10 mouse cellular contexts compared by ENCODE assay signal in genomic region chr12:4856160-4856559, GRCm38 (mm10). TPM values are rescaled to one million over a fixed set of nuclear protein-coding genes. Genes with fewer than 3 reads are reported as not detected.
DNase-seq lines count a peak whose midpoint lies in the region; ATAC-seq and TF ChIP-seq lines count a peak whose summit lies in the region.
"Had no signal": no experiment of that assay in that cellular context is flagged by ENCODE, and none has a peak within 500 bp of the region (broad histone marks: within the 10 kb centered on the region; RNA-seq: fewer than 3 reads in every experiment).

No protein-coding gene starts in this region.

- 97% methylated on average over 5 of the region's 5 CpGs for WGBS in kidney, embryonic 15.5 days

- H3K9me3 ChIP-seq in kidney, embryonic 15.5 days (replicated peaks): 0 out of 2 replicates have a peak, but pooled peaks cover 3% of the 10 kb centered on the region
- no peaks in the 10 kb centered on the region for H3K9me3 ChIP-seq in MEL (replicated peaks; ENCODE audit: insufficient read depth, low read length)
- H3K9me3 ChIP-seq: midbrain, embryonic 12.5 days had no signal

- H3K9ac ChIP-seq in kidney, embryonic 15.5 days: no peak overlapping the region
- no peak overlapping the region for H3K9ac ChIP-seq in MEL (ENCODE audit: control insufficient read depth, low read depth, low read length, poor library complexity, severe bottlenecking)
- H3K9ac ChIP-seq: midbrain, embryonic 12.5 days had no signal

- H3K4me1 ChIP-seq in kidney, embryonic 15.5 days: peaks cover 3% of the 10 kb centered on the region; the same call in 1 of the 2 replicates
- H3K4me1 ChIP-seq in MEL (ENCODE audit: control insufficient read depth in 1 of 2, insufficient read depth in 2 of 2, low read length in 2 of 2): no peaks in the 10 kb centered on the region

- peak; percentile 50 for TF ChIP-seq RAD21 in MEL (IDR thresholded peaks at IDR 0.05; ENCODE audit: low read depth, low read length)

- H3K79me2 ChIP-seq in MEL (ENCODE audit: control insufficient read depth, insufficient read depth, low read length, poor library complexity): no peaks in the 10 kb centered on the region; the same call in 1 of the 2 replicates

- H3K27me3 ChIP-seq in kidney, embryonic 15.5 days: no peaks in the 10 kb centered on the region
- no peaks in the 10 kb centered on the region for H3K27me3 ChIP-seq in MEL (ENCODE audit: control insufficient read depth in 1 of 2, insufficient read depth in 2 of 2, low read length in 2 of 2)
- H3K27me3 ChIP-seq: midbrain, embryonic 12.5 days had no signal

- no peak for ATAC-seq in kidney, embryonic 15.5 days (replicated peaks; ENCODE audit: low FRiP score)
- 0 out of 2 replicates have a peak, but pooled peaks have one; percentile 30 for ATAC-seq in megakaryocyte progenitor cell, adult 5-6 weeks (replicated peaks; ENCODE audit: poor library complexity)

- DNase-seq in kidney, adult 9 months: peak; percentile 35
- peak; percentile 69 to 73 for DNase-seq in B cell, adult 2 months
- peak; percentile 66 for DNase-seq in MEL (ENCODE audit: low read depth, low spot score)
- no peak for DNase-seq in right cerebral cortex, postnatal 25 days
- DNase-seq in frontal cortex, postnatal 10 days (ENCODE audit: low spot score in 2 of 2): no peak
- no peak for DNase-seq in gastrocnemius, postnatal 14 days
- DNase-seq: adrenal gland, postnatal 25 days had no signal

- no peak overlapping the region for H3K27ac ChIP-seq in kidney, embryonic 15.5 days
- H3K27ac ChIP-seq in MEL (ENCODE audit: control insufficient read depth, low read depth, low read length): no peak overlapping the region
- H3K27ac ChIP-seq: midbrain, embryonic 12.5 days had no signal

- peaks cover 33% of the 10 kb centered on the region for H3K36me3 ChIP-seq in kidney, embryonic 15.5 days
- H3K36me3 ChIP-seq in MEL (ENCODE audit: control insufficient read depth in 1 of 2, insufficient read depth in 2 of 2, low read length in 2 of 2): no peaks in the 10 kb centered on the region

- TF ChIP-seq CTCF in MEL (IDR thresholded peaks at IDR 0.05 in 2 of 3, conservative IDR thresholded peaks at IDR 0.05 in 1 of 3; ENCODE audit: control insufficient read depth in 1 of 3, insufficient read depth in 1 of 3, low read depth in 2 of 3, low read length in 3 of 3, poor library complexity in 1 of 3, severe bottlenecking in 1 of 3): peak; percentile 30 to 61 (median 57)

- TF ChIP-seq EP300 in MEL (IDR thresholded peaks at IDR 0.05; ENCODE audit: low read depth in 1 of 2, low read length in 2 of 2): no peak

- no peak for TF ChIP-seq POLR2A in MEL (IDR thresholded peaks at IDR 0.05; ENCODE audit: control insufficient read depth in 1 of 2, insufficient read depth in 1 of 2, low read depth in 1 of 2, low read length in 2 of 2, poor library complexity in 1 of 2)

- no peak overlapping the region for H3K4me2 ChIP-seq in kidney, embryonic 15.5 days
- H3K4me2 ChIP-seq: midbrain, embryonic 12.5 days had no signal

- no peak overlapping the region for H3K4me3 ChIP-seq in kidney, embryonic 15.5 days (replicated peaks)
- H3K4me3 ChIP-seq in MEL (ENCODE audit: control insufficient read depth in 1 of 2, insufficient read depth in 1 of 2, low read depth in 2 of 2, low read length in 2 of 2): no peak overlapping the region
- H3K4me3 ChIP-seq: midbrain, embryonic 12.5 days had no signal

- intact Hi-C loops in gastrocnemius, postnatal 14 days (cut with DNase I; ENCODE audit: low total_unique reads): no loop called here

TF ChIP-seq in MEL, 35 proteins besides CTCF, POLR2A, EP300 and RAD21:
- TF ChIP-seq MYB (IDR thresholded peaks at IDR 0.05; ENCODE audit: low read depth, low read length) (no peak), ZC3H11A (IDR thresholded peaks at IDR 0.05; ENCODE audit: low read depth, low read length) (peak; percentile 28; the same call in 1 of the 2 replicates), USF1 (IDR thresholded peaks at IDR 0.05; ENCODE audit: low read depth, low read length) (no peak), MEF2A (IDR thresholded peaks at IDR 0.05; ENCODE audit: extremely low read depth, insufficient replicate concordance, low read depth, low read length, poor library complexity, severe bottlenecking) (no peak), UBTF (IDR thresholded peaks at IDR 0.05; ENCODE audit: borderline replicate concordance, insufficient read depth, low read depth, low read length) (no peak), SMC3 (IDR thresholded peaks at IDR 0.05; ENCODE audit: low read depth, low read length) (peak; percentile 46), MAZ (IDR thresholded peaks at IDR 0.05; ENCODE audit: low read depth, low read length) (no peak)
TF ChIP-seq in MEL: peak in this region for 2.

RNA-seq across cellular contexts. Expression of gene Wdcp, which starts 13.1 kb away (rescaled TPM):
- polyA plus RNA-seq in kidney, embryonic 15.5 days (2015; fragmentation: Nextera tagmentation; extraction: Ambion mirVana): 19.4 and 19.5 TPM in 2 replicates
- total RNA-seq in MEL (2012; rRNA removed): 16.5 and 22.6 TPM in 2 replicates
- 10 to 100 TPM in 1 of 2 experiments, not detected in 1; 12.6 TPM for polyA plus RNA-seq in MEL (2012; ENCODE audit: insufficient read depth in 1 of 2, insufficient read length in 2 of 2, low read depth in 1 of 2, low replicate concordance in 2 of 2, missing spikeins in 1 of 2)
- total RNA-seq in megakaryocyte progenitor cell, adult 5-6 weeks (2015): 17.6 and 19.2 TPM in 2 replicates
- 6.7 and 10.0 TPM in 2 replicates for total RNA-seq in megakaryocyte progenitor cell, adult 5-6 weeks (2017)
- 1 to 10 TPM; 4.6 to 5.0 TPM for total RNA-seq in gastrocnemius, postnatal 14 days (2021)

RNA-seq across cellular contexts. Expression of gene Fkbp1b, which starts 14.8 kb away (rescaled TPM):
- polyA plus RNA-seq in kidney, embryonic 15.5 days (2015; fragmentation: Nextera tagmentation; extraction: Ambion mirVana): 8.9 and 9.0 TPM in 2 replicates
- total RNA-seq in MEL (2012; rRNA removed): 2.1 and 3.0 TPM in 2 replicates
- polyA plus RNA-seq in MEL (2012; ENCODE audit: insufficient read depth in 1 of 2, insufficient read length in 2 of 2, low read depth in 1 of 2, low replicate concordance in 2 of 2, missing spikeins in 1 of 2): 1 to 10 TPM in 1 of 2 experiments, not detected in 1; 6.8 TPM
- 19.2 and 21.3 TPM in 2 replicates for total RNA-seq in megakaryocyte progenitor cell, adult 5-6 weeks (2015)
- total RNA-seq in megakaryocyte progenitor cell, adult 5-6 weeks (2017): 12.3 and 18.4 TPM in 2 replicates
- 1 to 10 TPM; 1.0 to 1.7 TPM for total RNA-seq in gastrocnemius, postnatal 14 days (2021)

RNA-seq across cellular contexts. Expression of gene Mfsd2b, which starts 18.0 kb away (rescaled TPM):
- polyA plus RNA-seq in kidney, embryonic 15.5 days (2015; fragmentation: Nextera tagmentation; extraction: Ambion mirVana): 1.3 TPM in 2 replicates
- 16.9 and 31.9 TPM in 2 replicates for total RNA-seq in MEL (2012; rRNA removed)
- 100 to 1,000 TPM in 1 of 2 experiments, not detected in 1; 117 TPM for polyA plus RNA-seq in MEL (2012; ENCODE audit: insufficient read depth in 1 of 2, insufficient read length in 2 of 2, low read depth in 1 of 2, low replicate concordance in 2 of 2, missing spikeins in 1 of 2)
- total RNA-seq in megakaryocyte progenitor cell, adult 5-6 weeks (2015): 10.6 and 20.0 TPM in 2 replicates
- 6.2 and 14.6 TPM in 2 replicates for total RNA-seq in megakaryocyte progenitor cell, adult 5-6 weeks (2017)
- total RNA-seq in gastrocnemius, postnatal 14 days (2021): under 1 TPM; 0.38 to 0.45 TPM

RNA-seq across cellular contexts. Expression of gene Sf3b6, which starts 38.8 kb away (rescaled TPM):
- polyA plus RNA-seq in kidney, embryonic 15.5 days (2015; fragmentation: Nextera tagmentation; extraction: Ambion mirVana): 207 and 229 TPM in 2 replicates
- 163 and 181 TPM in 2 replicates for total RNA-seq in MEL (2012; rRNA removed)
- 100 to 1,000 TPM in 1 of 2 experiments, not detected in 1; 186 TPM for polyA plus RNA-seq in MEL (2012; ENCODE audit: insufficient read depth in 1 of 2, insufficient read length in 2 of 2, low read depth in 1 of 2, low replicate concordance in 2 of 2, missing spikeins in 1 of 2)
- total RNA-seq in megakaryocyte progenitor cell, adult 5-6 weeks (2015): 258 and 286 TPM in 2 replicates
- 158 and 165 TPM in 2 replicates for total RNA-seq in megakaryocyte progenitor cell, adult 5-6 weeks (2017)
- 10 to 100 TPM; 41.3 to 44.8 TPM for total RNA-seq in gastrocnemius, postnatal 14 days (2021)

RNA-seq across cellular contexts. Expression of gene Ubxn2a, which starts 51.3 kb away (rescaled TPM):
- 28.4 and 28.7 TPM in 2 replicates for polyA plus RNA-seq in kidney, embryonic 15.5 days (2015; fragmentation: Nextera tagmentation; extraction: Ambion mirVana)
- total RNA-seq in MEL (2012; rRNA removed): 20.3 and 22.8 TPM in 2 replicates
- 10 to 100 TPM in 1 of 2 experiments, not detected in 1; 21.9 TPM for polyA plus RNA-seq in MEL (2012; ENCODE audit: insufficient read depth in 1 of 2, insufficient read length in 2 of 2, low read depth in 1 of 2, low replicate concordance in 2 of 2, missing spikeins in 1 of 2)
- total RNA-seq in megakaryocyte progenitor cell, adult 5-6 weeks (2015): 18.3 and 20.9 TPM in 2 replicates
- total RNA-seq in megakaryocyte progenitor cell, adult 5-6 weeks (2017): 42.5 and 43.5 TPM in 2 replicates
- total RNA-seq in gastrocnemius, postnatal 14 days (2021): 10 to 100 TPM; 50.4 to 52.4 TPM

Comparison
In these comparisons a context has a peak if more than half of its experiments do, and no peak if none do; other contexts are left out.
1. DNase-seq: peak in kidney, adult 9 months (single experiment), B cell, adult 2 months (2 of 2) and MEL (single experiment); none in right cerebral cortex, postnatal 25 days (single experiment), frontal cortex, postnatal 10 days (0 of 2) and gastrocnemius, postnatal 14 days (single experiment).
2. RNA of gene Mfsd2b, which starts 18.0 kb away (total RNA-seq): 16.9 to 31.9 TPM in MEL and 6.2 to 20.0 TPM in megakaryocyte progenitor cell, adult 5-6 weeks; 0.38 to 0.45 TPM in gastrocnemius, postnatal 14 days; every median in the first group is over 4 times any median in the second.